Mouse (Mus musculus) effector memory CD4-positive, alpha-beta T cell, adult 5 months (primary cell): Measurements from ENCODE around the gene Washc4. TPM values are rescaled to one million over a fixed set of nuclear protein-coding genes. Genes with fewer than 3 reads are reported as not detected.

Source experiments
- polyA plus RNA-seq: library from polyadenylated mRNA; unstranded; fragments of 100-300 nt; shearing (Covaris generic); gene quantifications from one replicate; pipeline ENCODE4 v1.2.1, GENCODE M21; 2017

Washc4 gene
- polyA plus RNA-seq = 41.6 TPM

DNA sequence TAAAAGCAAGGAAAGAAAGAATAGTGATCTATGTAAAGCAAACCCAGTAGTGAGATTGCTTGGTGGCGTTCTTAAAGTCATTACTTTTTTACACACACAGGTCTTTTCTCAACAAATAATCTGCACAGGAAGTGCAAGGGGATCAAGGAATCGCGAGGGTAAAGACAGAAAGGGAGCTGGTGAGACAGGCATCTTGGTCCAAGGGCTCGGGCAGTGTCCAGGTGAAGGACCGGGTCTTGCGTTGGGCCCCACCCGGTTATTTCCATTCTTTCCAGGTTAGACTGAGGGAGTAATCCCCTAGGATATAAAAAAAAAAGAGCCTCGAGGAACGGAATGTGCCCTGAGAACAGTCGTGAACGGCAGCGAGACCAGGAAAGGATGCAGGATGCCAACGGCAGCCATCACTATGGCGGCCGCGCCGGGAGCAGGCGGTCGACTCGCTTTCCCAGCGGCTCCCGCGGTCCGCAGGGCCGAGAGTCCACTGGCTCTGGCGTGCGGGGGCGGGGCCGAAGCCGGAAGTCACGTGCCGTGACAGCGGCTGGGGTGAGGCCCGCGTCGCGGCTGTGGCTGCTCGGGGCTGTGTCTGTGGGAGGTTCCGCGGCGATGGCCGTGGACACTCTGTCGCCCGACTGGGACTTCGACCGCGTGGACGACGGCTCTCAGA lies at the start of gene Washc4:
Gene Washc4, plus strand, starts transcription at position 314 of the 664 bp plus-strand sequence.

DNA sequence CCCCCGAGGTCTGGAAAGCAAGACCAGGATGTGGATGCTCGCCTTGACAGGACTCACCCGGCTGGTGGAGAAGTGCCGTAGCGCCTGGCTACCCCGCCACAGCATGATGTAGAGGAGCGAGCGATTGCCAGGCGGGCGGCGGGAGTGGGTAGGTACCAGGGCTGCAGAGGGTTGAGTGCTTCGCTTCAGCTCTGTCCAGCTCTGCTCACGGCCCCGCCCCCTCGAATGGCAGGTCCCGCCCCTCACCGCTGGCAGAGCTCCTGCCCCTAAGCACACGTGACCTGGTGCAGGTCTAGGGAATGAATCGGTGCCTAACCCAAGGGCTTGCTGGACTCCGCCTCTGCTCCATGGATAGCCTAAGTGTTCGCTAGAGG lies 9.7 kb upstream of the Washc4 start, which contains the start of gene Aldh1l2:
Gene Aldh1l2, minus strand, starts transcription at position 231 of the 374 bp plus-strand sequence.

Other genes with a start within 250 kb of the Washc4 start
- 4.1 TPM for gene Slc41a2, start 205.9 kb upstream of the Washc4 start, polyA plus RNA-seq
- gene D10Wsu102e, start 183.5 kb upstream of the Washc4 start, polyA plus RNA-seq = 0.57 TPM
- gene Aldh1l2, start 9.6 kb upstream of the Washc4 start, polyA plus RNA-seq = 0.19 TPM
- gene Appl2, start 105.0 kb downstream of the Washc4 start, polyA plus RNA-seq = 37.1 TPM
- gene 1500009L16Rik, start 179.1 kb downstream of the Washc4 start, polyA plus RNA-seq = 3.3 TPM